Comparison of ENCODE assay signal across 9 mouse cellular contexts in genomic region chr11:37235914-37236600, GRCm38 (mm10). TPM values are rescaled to one million over a fixed set of nuclear protein-coding genes. Genes with fewer than 3 reads are reported as not detected.
DNase-seq lines count a peak whose midpoint lies in the region; ATAC-seq and TF ChIP-seq lines count a peak whose summit lies in the region.
"Had no signal": no experiment of that assay in that cellular context is flagged by ENCODE, and none has a peak within 500 bp of the region (broad histone marks: within the 10 kb centered on the region; RNA-seq: fewer than 3 reads in every experiment).

Tenm2 (minus strand) TSS chr11:37235964.

- TF ChIP-seq CTCF in liver, postnatal 0 days (IDR thresholded peaks at IDR 0.05; ENCODE audit: low read depth), result no peak

- WGBS in kidney, embryonic 14.5 days, result under 1% methylated on average over 56 of the region's 59 CpGs
- 2% methylated on average over 57 of the region's 59 CpGs for WGBS in liver, postnatal 0 days (ENCODE audit: insufficient replicate concordance)

- peak within 1 kb of the TSS; percentile 68 for H3K4me3 ChIP-seq in kidney, embryonic 14.5 days (ENCODE audit: low read length)
- H3K4me3 ChIP-seq in liver, postnatal 0 days (ENCODE audit: low read depth, low read length), result peak within 1 kb of the TSS; percentile 42

- peak within 1 kb of the TSS; percentile 63 for H3K9ac ChIP-seq in kidney, embryonic 14.5 days (ENCODE audit: low read depth, low read length)
- H3K9ac ChIP-seq in liver, postnatal 0 days (replicated peaks), result no peak within 1 kb of the TSS

- peak within 1 kb of the TSS; percentile 89 for H3K4me2 ChIP-seq in kidney, embryonic 14.5 days (replicated peaks; ENCODE audit: low read depth, low read length)
- H3K4me2 ChIP-seq in liver, postnatal 0 days (ENCODE audit: low read depth, low read length), result peak within 1 kb of the TSS; percentile 72

- peak; percentile 97 for ATAC-seq in kidney, embryonic 14.5 days (ENCODE audit: low FRiP score, low TSS enrichment)
- no peak for ATAC-seq in liver, postnatal 0 days
- no peak for ATAC-seq in CD4-positive, CD25-positive, alpha-beta regulatory T cell, adult 4 months

- H3K4me1 ChIP-seq in kidney, embryonic 14.5 days (ENCODE audit: control insufficient read depth, insufficient read depth, low read length), result no peaks in the 10 kb centered on the region
- H3K4me1 ChIP-seq in liver, postnatal 0 days (ENCODE audit: insufficient read depth), result no peaks in the 10 kb centered on the region

- no peak for DNase-seq in kidney, adult 18-20 months
- DNase-seq in cerebellum, postnatal 10 days, result peak; percentile 85 to 86
- DNase-seq in frontal cortex, postnatal 14 days (ENCODE audit: low spot score in 2 of 2), result peak; percentile 56 to 64
- DNase-seq in layer of hippocampus, adult 18-20 months (ENCODE audit: low spot score in 2 of 2), result peak; percentile 79 to 87
- peak; percentile 14 for DNase-seq in liver, postnatal 0 days
- DNase-seq in right cerebral cortex, adult 2 months (ENCODE audit: low spot score in 2 of 2), result peak; percentile 70 to 87

- peaks cover 18% of the 10 kb centered on the region for H3K27me3 ChIP-seq in kidney, embryonic 14.5 days (ENCODE audit: control insufficient read depth, insufficient read depth, low read length)
- peaks cover 19% of the 10 kb centered on the region for H3K27me3 ChIP-seq in liver, postnatal 0 days (ENCODE audit: insufficient read depth, low read length)

- no peak for TF ChIP-seq EP300 in liver, postnatal 0 days (IDR thresholded peaks at IDR 0.05; ENCODE audit: low read depth)

- H3K36me3 ChIP-seq in kidney, embryonic 14.5 days (ENCODE audit: control insufficient read depth, insufficient read depth, low read length), result no peaks in the 10 kb centered on the region
- no peaks in the 10 kb centered on the region for H3K36me3 ChIP-seq in liver, postnatal 0 days (replicated peaks; ENCODE audit: insufficient read depth, low read length)
- H3K36me3 ChIP-seq: G1E had no signal

- peak within 1 kb of the TSS; percentile 55; the same call in 1 of the 2 replicates for H3K27ac ChIP-seq in kidney, embryonic 14.5 days (ENCODE audit: low read depth, low read length)
- no peak within 1 kb of the TSS for H3K27ac ChIP-seq in liver, postnatal 0 days (ENCODE audit: low read depth)

- no peaks in the 10 kb centered on the region for H3K9me3 ChIP-seq in kidney, embryonic 14.5 days (ENCODE audit: control insufficient read depth, low read length)
- no peaks in the 10 kb centered on the region for H3K9me3 ChIP-seq in liver, postnatal 0 days (ENCODE audit: low read length)

RNA-seq across cellular contexts. Expression of gene Tenm2, which starts in this region (rescaled TPM):
- 0.71 and 0.95 TPM in 2 replicates for polyA plus RNA-seq in kidney, embryonic 14.5 days (2014; fragmentation: Nextera tagmentation; extraction: Ambion mirVana)
- total RNA-seq in layer of hippocampus, adult 18-20 months (2021), result 100 to 1,000 TPM; 139 to 145 TPM
- polyA plus RNA-seq in liver, postnatal 0 days (2015; fragmentation: Nextera tagmentation; extraction: Ambion mirVana), result not detected in 2 replicates
- under 1 TPM in 1 of 2 experiments, not detected in 1; 0.05 TPM for polyA plus RNA-seq in CD4-positive, CD25-positive, alpha-beta regulatory T cell, adult 4 months (2017; shearing (Covaris generic))
- polyA plus RNA-seq: G1E had no signal

Comparison
In these comparisons a context has a peak if more than half of its experiments do, and no peak if none do; other contexts are left out.
1. Peak in ATAC-seq, H3K4me3 ChIP-seq, H3K27ac ChIP-seq, H3K9ac ChIP-seq and H3K4me2 ChIP-seq in kidney, embryonic 14.5 days; RNA of the gene not detected or under 1 TPM.
2. Peak in DNase-seq, H3K4me3 ChIP-seq and H3K4me2 ChIP-seq in liver, postnatal 0 days; RNA of the gene not detected or under 1 TPM.